Mouse (Mus musculus): ENCODE data around the gene Ambra1. TPM values are rescaled to one million over a fixed set of nuclear protein-coding genes. Genes with fewer than 3 reads are reported as not detected.

Ambra1 gene
- 13.8 TPM for polyA plus RNA-seq (2014; fragmentation: Illumina TruSeq; extraction: RNeasy Lipid Tissue Mini Kit (QIAGEN cat#74804); ENCODE audit: low read depth, low replicate concordance)

GRCm38 (mm10) chr2:91729971-91730821, at the start of gene Ambra1:
Gene Ambra1 (plus strand): TSS chr2:91730134.

GRCm38 (mm10) chr2:91710272-91711234, 19.4 kb upstream of the Ambra1 start, which contains the start of the genes Atg13 and Harbi1:
Gene Atg13 (minus strand): TSS chr2:91710576.
Gene Harbi1 (plus strand): TSS chr2:91710852.

GRCm38 (mm10) chr2:91926949-91927348, 197.0 kb downstream of the Ambra1 start, which contains the start of gene Chrm4:
Gene Chrm4 (plus strand): TSS chr2:91927249.

GRCm38 (mm10) chr2:91932160-91932711, 202.3 kb downstream of the Ambra1 start, which contains the start of gene Mdk:
Gene Mdk (minus strand): TSS chr2:91932297.

GRCm38 (mm10) chr2:91945483-91945882, 215.5 kb downstream of the Ambra1 start, which contains the start of gene Gm9821:
Gene Gm9821 (plus strand): TSS chr2:91945703.

Other genes starting within 250 kb of the Ambra1 start
- gene Ckap5, start 203.4 kb upstream of the Ambra1 start, polyA plus RNA-seq (2014; fragmentation: Illumina TruSeq; extraction: RNeasy Lipid Tissue Mini Kit (QIAGEN cat#74804); ENCODE audit: low read depth, low replicate concordance): 23.9 TPM
- gene F2, start 93.7 kb upstream of the Ambra1 start, polyA plus RNA-seq (2014; fragmentation: Illumina TruSeq; extraction: RNeasy Lipid Tissue Mini Kit (QIAGEN cat#74804); ENCODE audit: low read depth, low replicate concordance): 0.52 TPM
- gene Zfp408, start 80.3 kb upstream of the Ambra1 start, polyA plus RNA-seq (2014; fragmentation: Illumina TruSeq; extraction: RNeasy Lipid Tissue Mini Kit (QIAGEN cat#74804); ENCODE audit: low read depth, low replicate concordance): 4.2 TPM
- gene Arhgap1, start 80.3 kb upstream of the Ambra1 start, polyA plus RNA-seq (2014; fragmentation: Illumina TruSeq; extraction: RNeasy Lipid Tissue Mini Kit (QIAGEN cat#74804); ENCODE audit: low read depth, low replicate concordance): 28.1 TPM
- gene Atg13, start 19.6 kb upstream of the Ambra1 start, polyA plus RNA-seq (2014; fragmentation: Illumina TruSeq; extraction: RNeasy Lipid Tissue Mini Kit (QIAGEN cat#74804); ENCODE audit: low read depth, low replicate concordance): 54.0 TPM
- gene Harbi1, start 19.3 kb upstream of the Ambra1 start, polyA plus RNA-seq (2014; fragmentation: Illumina TruSeq; extraction: RNeasy Lipid Tissue Mini Kit (QIAGEN cat#74804); ENCODE audit: low read depth, low replicate concordance): 9.1 TPM
- not detected for gene Chrm4, start 197.1 kb downstream of the Ambra1 start, polyA plus RNA-seq (2014; fragmentation: Illumina TruSeq; extraction: RNeasy Lipid Tissue Mini Kit (QIAGEN cat#74804); ENCODE audit: low read depth, low replicate concordance)
- gene Mdk, start 202.2 kb downstream of the Ambra1 start, polyA plus RNA-seq (2014; fragmentation: Illumina TruSeq; extraction: RNeasy Lipid Tissue Mini Kit (QIAGEN cat#74804); ENCODE audit: low read depth, low replicate concordance): 6.4 TPM
- gene Gm9821, start 215.6 kb downstream of the Ambra1 start, polyA plus RNA-seq (2014; fragmentation: Illumina TruSeq; extraction: RNeasy Lipid Tissue Mini Kit (QIAGEN cat#74804); ENCODE audit: low read depth, low replicate concordance): not detected
- gene Dgkz, start 245.7 kb downstream of the Ambra1 start, polyA plus RNA-seq (2014; fragmentation: Illumina TruSeq; extraction: RNeasy Lipid Tissue Mini Kit (QIAGEN cat#74804); ENCODE audit: low read depth, low replicate concordance): 69.5 TPM